Mouse (Mus musculus) kidney, adult 2 months (tissue): ENCODE data around the gene Tmem115.

Experiments used
- CTCF ChIP-seq: fragments of 200-500 bp; conservative IDR thresholded peaks from 2 replicates; pipeline ENCODE4 v1.5.1; 2011; ENCODE audit warnings: low read depth, mild to moderate bottlenecking, control low read depth, low read length, moderate library complexity, mixed read lengths; ENCODE audit not compliant: insufficient read depth, insufficient read length
- POLR2A ChIP-seq: fragments of 200-500 bp; IDR thresholded peaks from one replicate; pipeline ENCODE4 v1.6.1; 2011; ENCODE audit warnings: low read depth, low read length, control low read depth

GRCm38 (mm10) chr9:107555031-107555457 is 21.3 kb downstream of the Tmem115 start:
- TF ChIP-seq CTCF: no peak
- no peak for TF ChIP-seq POLR2A
